Mouse (Mus musculus) CH12.LX (cell line): ENCODE results near the gene Gm2a. TPM values are rescaled to one million over a fixed set of nuclear protein-coding genes. Genes with fewer than 3 reads are reported as not detected.
A peak's percentile ranks its signal among the peaks of the same experiment; 100 is the strongest.

Experiments used
- DNase-seq: peaks from one replicate; pipeline ENCODE4 v3.0.0-alpha.2; 2013; ENCODE audit errors: extremely low read depth
- H3K27ac ChIP-seq: 2 replicates; pipeline ENCODE4 v1.5.1; 2012; ENCODE audit warnings: low read depth, mild to moderate bottlenecking, control low read depth, moderate library complexity; ENCODE audit not compliant: insufficient read depth
- H3K27me3 ChIP-seq: replicated peaks from 2 replicates; pipeline ENCODE3; 2012; ENCODE audit warnings: inconsistent platforms
- H3K36me3 ChIP-seq, 2 experiments: replicated peaks in 1 of 2; 2 replicates each; pipeline versions ENCODE3 to v1.6.1; 2012; ENCODE audit warnings: inconsistent platforms in 1 of 2, low read length in 1 of 2, mild to moderate bottlenecking in 1 of 2, mixed read lengths in 1 of 2, moderate library complexity in 1 of 2; ENCODE audit not compliant: control insufficient read depth in 1 of 2, insufficient read depth in 1 of 2
- H3K4me1 ChIP-seq, 2 experiments: 2 replicates each; pipeline ENCODE4 v1.6.1; 2012; ENCODE audit warnings: inconsistent platforms in 1 of 2, moderate library complexity in 1 of 2; ENCODE audit not compliant: insufficient read depth in 2 of 2, control insufficient read depth in 1 of 2
- H3K4me2 ChIP-seq: 2 replicates; pipeline ENCODE4 v1.6.1; 2012; ENCODE audit warnings: low read depth, mild to moderate bottlenecking, control low read depth; ENCODE audit not compliant: poor library complexity, insufficient read depth, severe bottlenecking
- H3K4me3 ChIP-seq, 3 experiments: fragments of 150-350 bp in 1 of 3; sonication (generic) in 1 of 3; replicated peaks in 1 of 3; 2 replicates each; pipeline versions ENCODE3 to v1.5.1; 2011 to 2012; ENCODE audit warnings: low read depth in 2 of 3, low read length in 2 of 3, mild to moderate bottlenecking in 2 of 3, moderate library complexity in 2 of 3, control low read depth in 1 of 3, improper control_type of control experiment in 1 of 3, inconsistent platforms in 1 of 3, mixed read lengths in 1 of 3; ENCODE audit not compliant: poor library complexity in 1 of 3
- H3K79me2 ChIP-seq: replicated peaks from 2 replicates; pipeline ENCODE4 v1.6.1; 2012; ENCODE audit warnings: mild to moderate bottlenecking, moderate library complexity; ENCODE audit not compliant: control insufficient read depth, poor library complexity, insufficient read depth, severe bottlenecking; ENCODE audit errors: extremely low read depth
- H3K9ac ChIP-seq: 2 replicates; pipeline ENCODE4 v1.6.1; 2012; ENCODE audit warnings: low read depth, mild to moderate bottlenecking, control low read depth, moderate library complexity; ENCODE audit not compliant: insufficient read depth
- H3K9me3 ChIP-seq: replicated peaks from 2 replicates; pipeline ENCODE3; 2012; ENCODE audit warnings: low read length, inconsistent platforms, mixed read lengths
- ELF1 ChIP-seq: IDR thresholded peaks from 2 replicates; pipeline ENCODE4 v1.6.1; 2014; ENCODE audit warnings: low read depth, mild to moderate bottlenecking, inconsistent platforms, low read length, improper control_type of control experiment
- GABPA ChIP-seq: IDR thresholded peaks from 2 replicates; pipeline ENCODE4 v1.6.1; 2012; ENCODE audit warnings: low read depth, low read length, improper control_type of control experiment, inconsistent platforms; ENCODE audit not compliant: insufficient replicate concordance
- JUN ChIP-seq: IDR thresholded peaks from 2 replicates; pipeline ENCODE4 v1.6.1; 2011; ENCODE audit warnings: low read depth, mild to moderate bottlenecking, low read length, improper control_type of control experiment, moderate library complexity; ENCODE audit not compliant: insufficient read depth
- JUND ChIP-seq: conservative IDR thresholded peaks from 2 replicates; pipeline ENCODE4 v1.6.1; 2011; ENCODE audit warnings: low read depth, low read length, improper control_type of control experiment
- MAFK ChIP-seq: IDR thresholded peaks from 2 replicates; pipeline ENCODE4 v1.6.1; 2011; ENCODE audit warnings: low read length, improper control_type of control experiment; ENCODE audit not compliant: insufficient replicate concordance
- MAZ ChIP-seq: IDR thresholded peaks from 2 replicates; pipeline ENCODE4 v1.6.1; 2012; ENCODE audit warnings: low read depth, mild to moderate bottlenecking, inconsistent platforms, low read length, improper control_type of control experiment, moderate library complexity
- MEF2A ChIP-seq: IDR thresholded peaks from 2 replicates; pipeline ENCODE4 v1.6.1; 2014; ENCODE audit warnings: low read depth, mild to moderate bottlenecking, inconsistent platforms, low read length, improper control_type of control experiment, borderline replicate concordance
- MXI1 ChIP-seq: IDR thresholded peaks from 2 replicates; pipeline ENCODE4 v1.6.1; 2011; ENCODE audit warnings: mild to moderate bottlenecking, low read depth, low read length, improper control_type of control experiment
- NELFE ChIP-seq: IDR thresholded peaks from 2 replicates; pipeline ENCODE4 v1.6.1; 2011; ENCODE audit warnings: low read depth, low read length, improper control_type of control experiment
- NRF1 ChIP-seq: IDR thresholded peaks from 2 replicates; pipeline ENCODE4 v1.6.1; 2014; ENCODE audit warnings: low read depth, mild to moderate bottlenecking, inconsistent platforms, low read length, improper control_type of control experiment, moderate library complexity
- POLR2A ChIP-seq: IDR thresholded peaks from 2 replicates; pipeline ENCODE4 v1.6.1; 2011; ENCODE audit warnings: low read depth, mild to moderate bottlenecking, improper control_type of control experiment, low read length
- POLR2AphosphoS2 ChIP-seq: IDR thresholded peaks from 2 replicates; pipeline ENCODE4 v1.6.1; 2011; ENCODE audit warnings: low read depth, low read length, improper control_type of control experiment
- RAD21 ChIP-seq: IDR thresholded peaks from 2 replicates; pipeline ENCODE4 v1.6.1; 2011; ENCODE audit warnings: low read depth, mild to moderate bottlenecking, low read length, improper control_type of control experiment, moderate library complexity
- SIN3A ChIP-seq: IDR thresholded peaks from 2 replicates; pipeline ENCODE4 v1.6.1; 2012; ENCODE audit warnings: low read length, improper control_type of control experiment, inconsistent platforms
- SMC3 ChIP-seq: IDR thresholded peaks from 2 replicates; pipeline ENCODE4 v1.6.1; 2011; ENCODE audit warnings: low read depth, low read length, improper control_type of control experiment
- TBP ChIP-seq: conservative IDR thresholded peaks from 2 replicates; pipeline ENCODE4 v1.6.1; 2011; ENCODE audit warnings: low read depth, low read length, improper control_type of control experiment
- TCF12 ChIP-seq: IDR thresholded peaks from 2 replicates; pipeline ENCODE4 v1.6.1; 2014; ENCODE audit warnings: low read depth, mild to moderate bottlenecking, inconsistent platforms, low read length, improper control_type of control experiment
- UBTF ChIP-seq: IDR thresholded peaks from 2 replicates; pipeline ENCODE4 v1.6.1; 2012; ENCODE audit warnings: low read depth, mild to moderate bottlenecking, inconsistent platforms, low read length, improper control_type of control experiment, moderate library complexity
- USF1 ChIP-seq: IDR thresholded peaks from 2 replicates; pipeline ENCODE4 v1.6.1; 2014; ENCODE audit warnings: low read depth, mild to moderate bottlenecking, inconsistent platforms, low read length, improper control_type of control experiment
- ZMIZ1 ChIP-seq: IDR thresholded peaks from 2 replicates; pipeline ENCODE4 v1.6.1; 2012; ENCODE audit warnings: low read depth, mild to moderate bottlenecking, inconsistent platforms, low read length, improper control_type of control experiment
- ZNF384 ChIP-seq: IDR thresholded peaks from 2 replicates; pipeline ENCODE4 v1.6.1; 2012; ENCODE audit warnings: low read depth, low read length, improper control_type of control experiment, inconsistent platforms
- dilution Hi-C: fragments of 300-500 bp; cut with MboI; formaldehyde crosslinking; loops from 2 replicates; pipeline ENCODE4 v1.14.3; 2020; ENCODE audit warnings: low sequenced_read_pairs; ENCODE audit not compliant: extremely low pct_unique_long_range_greater_than_20kb, extremely low pct_ligation_motif_present
- in situ Hi-C: fragments of 300-500 bp; cut with MboI; formaldehyde crosslinking; loops from 3 replicates; pipeline ENCODE4 v1.14.3; 2019; ENCODE audit warnings: low sequenced_read_pairs, low pct_ligation_motif_present, low pct_unique_long_range_greater_than_20kb, mixed read lengths
- polyA plus RNA-seq: library from polyadenylated mRNA; unstranded; fragments of >175 nt; gene quantifications from 2 replicates; pipeline ENCODE4 v1.2.1, GENCODE M21; 2012; ENCODE audit warnings: low read depth; ENCODE audit not compliant: insufficient read length
- total RNA-seq, 2 experiments: library from RNA; depleted of rRNA; stranded (reverse); fragments of 300-350 nt in 1 of 2; fragments of >200 nt in 1 of 2; gene quantifications; 2 replicates each; pipeline ENCODE4 v1.2.3; 2012 to 2014

Gm2a gene
- total RNA-seq (2012; rRNA removed): 24.1 and 26.5 TPM in 2 replicates
- total RNA-seq (2014; rRNA removed): 8.9 and 10.0 TPM in 2 replicates
- 24.1 and 25.6 TPM in 2 replicates for polyA plus RNA-seq

DNA sequence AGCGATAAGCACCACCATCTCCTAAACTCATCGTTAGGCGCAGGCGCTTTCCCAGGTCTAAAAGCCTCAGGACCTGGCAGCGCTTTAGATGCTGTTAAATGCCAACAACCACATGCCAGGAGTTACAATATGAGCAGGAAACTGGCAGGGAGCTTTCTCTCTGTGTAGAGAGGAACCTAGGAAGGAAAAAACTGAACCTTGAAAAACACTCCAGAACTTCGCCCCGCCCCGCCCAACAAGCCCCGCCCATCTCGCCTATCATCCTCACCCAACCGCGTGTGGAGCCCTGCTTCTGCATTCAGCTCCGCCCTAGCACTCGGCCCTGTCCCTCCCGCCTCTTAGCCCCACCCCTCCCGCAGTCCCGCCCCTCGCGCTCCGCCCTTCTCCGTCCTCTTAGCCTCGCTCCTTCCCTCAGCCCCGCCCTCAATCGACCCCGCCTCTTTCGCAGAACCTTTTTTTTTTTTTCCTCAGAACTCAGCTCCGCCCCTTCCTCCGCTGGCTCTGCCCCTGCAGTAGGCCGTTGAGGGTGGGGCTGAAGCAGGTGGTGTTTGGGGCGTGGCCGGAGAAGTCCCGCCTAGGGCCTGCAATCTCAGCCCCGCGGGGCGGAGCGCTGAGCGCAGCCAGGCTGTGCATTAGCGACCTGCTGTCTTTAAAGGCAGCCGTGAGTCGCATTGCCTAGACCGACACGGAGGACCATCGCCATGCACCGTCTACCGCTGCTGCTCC is at the start of gene Gm2a:
TSS of gene Gm2a (plus strand) at position 653 of the 726 bp plus-strand sequence.
- dilution Hi-C loops: no loop called here
- peak within 1 kb of the TSS; percentile 71 for H3K4me2 ChIP-seq
- H3K79me2 ChIP-seq: no peaks in the 10 kb centered on the region
- H3K27ac ChIP-seq: no peak within 1 kb of the TSS
- H3K27me3 ChIP-seq: no peaks in the 10 kb centered on the region
- peaks cover 5 to 16% of the 10 kb centered on the region in 2 experiments for H3K36me3 ChIP-seq
- peak within 1 kb of the TSS; percentile 62 for H3K9ac ChIP-seq
- peak; percentile 91; the same call in 1 of the 2 replicates for TF ChIP-seq UBTF
- 0 out of 2 replicates have a peak, but pooled peaks have one; percentile 6 for TF ChIP-seq MEF2A
- peak; percentile 96 for TF ChIP-seq MAZ
- TF ChIP-seq NRF1: peak; percentile 41; the same call in 1 of the 2 replicates
- peak; percentile 72; the same call in 1 of the 2 replicates for TF ChIP-seq POLR2AphosphoS2
- TF ChIP-seq TBP: peak; percentile 93
- no peak for TF ChIP-seq SMC3
- no peak for TF ChIP-seq GABPA
- peak; percentile 58; the same call in 1 of the 2 replicates for TF ChIP-seq MXI1
- TF ChIP-seq SIN3A: 0 out of 2 replicates have a peak, but pooled peaks have one; percentile 68
- no peak for TF ChIP-seq JUN
- TF ChIP-seq USF1: no peak
- no peak for TF ChIP-seq MAFK
- no peak for TF ChIP-seq JUND
- TF ChIP-seq POLR2A: peak; percentile 98
- peak; percentile 96 for TF ChIP-seq NELFE
- peak; percentile 95 for TF ChIP-seq ZNF384
- TF ChIP-seq RAD21: no peak; the same call in 1 of the 2 replicates
- peak; percentile 96 for TF ChIP-seq ZMIZ1
- TF ChIP-seq TCF12: peak; percentile 85
- peak; percentile 47 for TF ChIP-seq ELF1
- DNase-seq: peak; percentile 99
- peak within 1 kb of the TSS; percentile 70 to 87 (median 71) for H3K4me3 ChIP-seq
- in situ Hi-C loops: no loop called here
- H3K4me1 ChIP-seq: peaks cover 14 to 34% of the 10 kb centered on the region in 2 experiments
- H3K9me3 ChIP-seq: no peaks in the 10 kb centered on the region
